Mouse (Mus musculus) bone marrow, adult 2 months (tissue): ENCODE measurements around the gene Frrs1.

Experiments used
- CTCF ChIP-seq: fragments of 200-500 bp; IDR thresholded peaks from 2 replicates; pipeline ENCODE4 v1.5.1; 2011; ENCODE audit warnings: low read length, control low read depth; ENCODE audit not compliant: control insufficient read depth, insufficient read depth
- POLR2A ChIP-seq: fragments of 200-500 bp; IDR thresholded peaks from 2 replicates; pipeline ENCODE4 v1.6.1; 2011; ENCODE audit warnings: low read depth, mild to moderate bottlenecking, control low read depth, low read length, borderline replicate concordance; ENCODE audit not compliant: control insufficient read depth

DNA sequence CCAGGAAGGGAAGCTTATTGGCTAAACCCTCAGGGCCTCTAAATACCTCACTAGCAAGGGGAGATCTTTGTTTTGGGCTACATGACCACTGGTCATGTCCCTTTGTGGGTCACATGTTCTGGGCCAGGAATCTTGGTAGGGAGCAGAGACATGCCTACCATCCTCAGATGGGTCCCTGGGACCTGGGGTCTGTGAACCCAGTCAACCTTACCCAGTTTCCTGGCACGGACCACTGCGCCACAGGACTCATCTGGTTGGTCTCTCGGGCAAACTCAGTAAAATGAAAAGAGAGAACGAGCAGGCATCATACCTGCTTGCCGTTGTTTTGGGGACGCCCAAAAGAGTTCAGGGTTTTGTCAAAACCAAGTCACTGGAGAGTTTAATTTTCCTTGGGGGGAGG, 25.0 kb upstream of the Frrs1 start:
- TF ChIP-seq POLR2A (no peak), CTCF (no peak)
